Mouse (Mus musculus) CH12.LX (cell line): ENCODE data around the gene Psg20. TPM values are rescaled to one million over a fixed set of nuclear protein-coding genes. Genes with fewer than 3 reads are reported as not detected.

Experiments used
- polyA plus RNA-seq: library from polyadenylated mRNA; unstranded; fragments of >175 nt; gene quantifications from 2 replicates; pipeline ENCODE4 v1.2.1, GENCODE M21; 2012; ENCODE audit warnings: low read depth; ENCODE audit not compliant: insufficient read length
- total RNA-seq, 2 experiments: library from RNA; depleted of rRNA; stranded (reverse); fragments of 300-350 nt in 1 of 2; fragments of >200 nt in 1 of 2; gene quantifications; 2 replicates each; pipeline ENCODE4 v1.2.3; 2012 to 2014

Psg20 gene
- total and polyA plus RNA-seq, 3 experiments = not detected

Other genes with a start within 250 kb of the Psg20 start
- not detected in 2 replicates for gene Psg26, start 202.0 kb downstream of the Psg20 start, total RNA-seq (2012; rRNA removed)
- gene Psg26, start 202.0 kb downstream of the Psg20 start, total RNA-seq (2014; rRNA removed) = not detected in 2 replicates
- gene Psg26, start 202.0 kb downstream of the Psg20 start, polyA plus RNA-seq = not detected in 2 replicates
- gene Psg25, start 153.9 kb downstream of the Psg20 start, total RNA-seq (2012; rRNA removed) = not detected in 2 replicates
- not detected in 2 replicates for gene Psg25, start 153.9 kb downstream of the Psg20 start, total RNA-seq (2014; rRNA removed)
- gene Psg25, start 153.9 kb downstream of the Psg20 start, polyA plus RNA-seq = not detected in 2 replicates
- gene Psg27, start 118.9 kb downstream of the Psg20 start, total RNA-seq (2012; rRNA removed) = not detected in 2 replicates
- gene Psg27, start 118.9 kb downstream of the Psg20 start, total RNA-seq (2014; rRNA removed) = not detected in 2 replicates
- not detected in 2 replicates for gene Psg27, start 118.9 kb downstream of the Psg20 start, polyA plus RNA-seq
- gene Psg23, start 69.7 kb downstream of the Psg20 start, total RNA-seq (2012; rRNA removed) = not detected in 2 replicates
- gene Psg23, start 69.7 kb downstream of the Psg20 start, total RNA-seq (2014; rRNA removed) = not detected in 2 replicates
- gene Psg23, start 69.7 kb downstream of the Psg20 start, polyA plus RNA-seq = not detected in 2 replicates
- gene Psg21, start 29.5 kb downstream of the Psg20 start, total RNA-seq (2012; rRNA removed) = not detected in 2 replicates
- not detected in 2 replicates for gene Psg21, start 29.5 kb downstream of the Psg20 start, total RNA-seq (2014; rRNA removed)
- gene Psg21, start 29.5 kb downstream of the Psg20 start, polyA plus RNA-seq = not detected in 2 replicates
- not detected in 2 replicates for gene Psg22, start 31.9 kb upstream of the Psg20 start, total RNA-seq (2012; rRNA removed)
- not detected in 2 replicates for gene Psg22, start 31.9 kb upstream of the Psg20 start, total RNA-seq (2014; rRNA removed)
- not detected in 2 replicates for gene Psg22, start 31.9 kb upstream of the Psg20 start, polyA plus RNA-seq
- not detected in 2 replicates for gene Psg19, start 112.3 kb upstream of the Psg20 start, total RNA-seq (2012; rRNA removed)
- not detected in 2 replicates for gene Psg19, start 112.3 kb upstream of the Psg20 start, total RNA-seq (2014; rRNA removed)
- gene Psg19, start 112.3 kb upstream of the Psg20 start, polyA plus RNA-seq = not detected in 2 replicates
- gene Psg17, start 135.4 kb upstream of the Psg20 start, total RNA-seq (2012; rRNA removed) = not detected in 2 replicates
- not detected in 2 replicates for gene Psg17, start 135.4 kb upstream of the Psg20 start, total RNA-seq (2014; rRNA removed)
- not detected in 2 replicates for gene Psg17, start 135.4 kb upstream of the Psg20 start, polyA plus RNA-seq
- gene Mill2, start 153.8 kb upstream of the Psg20 start, total RNA-seq (2012; rRNA removed) = not detected in 2 replicates
- gene Mill2, start 153.8 kb upstream of the Psg20 start, total RNA-seq (2014; rRNA removed) = not detected in 2 replicates
- gene Mill2, start 153.8 kb upstream of the Psg20 start, polyA plus RNA-seq = not detected in 2 replicates
- 0.25 and 0.51 TPM in 2 replicates for gene Pglyrp1, start 185.1 kb upstream of the Psg20 start, total RNA-seq (2012; rRNA removed)
- gene Pglyrp1, start 185.1 kb upstream of the Psg20 start, total RNA-seq (2014; rRNA removed) = 0.45 TPM in 1 of 2 replicates, not detected in the other
- 3.8 and 4.7 TPM in 2 replicates for gene Pglyrp1, start 185.1 kb upstream of the Psg20 start, polyA plus RNA-seq
- gene Ccdc61, start 224.2 kb upstream of the Psg20 start, total RNA-seq (2012; rRNA removed) = 16.3 and 17.4 TPM in 2 replicates
- 11.7 and 11.9 TPM in 2 replicates for gene Ccdc61, start 224.2 kb upstream of the Psg20 start, total RNA-seq (2014; rRNA removed)
- 13.2 and 27.3 TPM in 2 replicates for gene Ccdc61, start 224.2 kb upstream of the Psg20 start, polyA plus RNA-seq
- 0.04 TPM in 2 replicates for gene Nova2, start 239.7 kb upstream of the Psg20 start, total RNA-seq (2012; rRNA removed)
- gene Nova2, start 239.7 kb upstream of the Psg20 start, total RNA-seq (2014; rRNA removed) = not detected in 2 replicates
- not detected in 2 replicates for gene Nova2, start 239.7 kb upstream of the Psg20 start, polyA plus RNA-seq